Mouse (Mus musculus) left cerebral cortex, adult 6 months (tissue): ENCODE data around the gene Ado. TPM values are rescaled to one million over a fixed set of nuclear protein-coding genes. Genes with fewer than 3 reads are reported as not detected.

Experiments
- long read RNA-seq, 2 experiments: library from polyadenylated mRNA; unstranded; transcript quantifications; one replicate each; pipeline ENCODE4 v2.0.0; 2019 to 2020
- polyA plus RNA-seq: library from polyadenylated mRNA; unstranded; fragments of <200 nt; fragmentation: Nextera tagmentation; gene quantifications from 2 replicates; pipeline ENCODE4 v1.2.3, GENCODE M21; 2021

Gene Ado
- 76.1 and 120 TPM in 2 replicates for polyA plus RNA-seq
- long read RNA-seq, experiment 1, full-length matches to known transcripts = 19 of 20 reads
- long read RNA-seq, experiment 1, partial matches to known transcripts = 0 of 20 reads
- long read RNA-seq, experiment 1, other reads (novel, unspliced or antisense) = 1 of 20 reads
- long read RNA-seq, experiment 2, full-length matches to known transcripts = 194 of 194 reads
- long read RNA-seq, experiment 2, partial matches to known transcripts = 0 of 194 reads
- long read RNA-seq, experiment 2, other reads (novel, unspliced or antisense) = 0 of 194 reads

GRCm38 (mm10) chr10:67548877-67549731 is at the start of gene Ado:
TSS of gene Ado (minus strand) at chr10:67548955.

GRCm38 (mm10) chr10:67535256-67535655 is 13.5 kb downstream of the Ado start, which contains the start of gene Egr2:
TSS of gene Egr2 (plus strand) at chr10:67535475.

Other genes starting within 250 kb of the Ado start
- 3.2 and 10.4 TPM in 2 replicates for gene Egr2, start 13.5 kb downstream of the Ado start, polyA plus RNA-seq